Mouse (Mus musculus) limb, embryonic 10.5 days (tissue): Measurements from ENCODE around the gene Atg2b. TPM values are rescaled to one million over a fixed set of nuclear protein-coding genes. Genes with fewer than 3 reads are reported as not detected.

Source experiments
- DNase-seq: peaks from one replicate; pipeline ENCODE4 v3.0.0-alpha.2; 2017; ENCODE audit warnings: low spot score
- H3K27ac ChIP-seq: fragments of 300-500 bp; sonication (generic); 2 replicates; pipeline ENCODE4 v1.5.1; 2016; ENCODE audit warnings: mild to moderate bottlenecking
- H3K27me3 ChIP-seq: fragments of 300-500 bp; sonication (generic); 2 replicates; pipeline ENCODE4 v1.6.1; 2016; ENCODE audit warnings: low read depth, mild to moderate bottlenecking; ENCODE audit not compliant: poor library complexity, severe bottlenecking
- H3K36me3 ChIP-seq: fragments of 300-500 bp; sonication (generic); 2 replicates; pipeline ENCODE4 v1.6.1; 2016; ENCODE audit warnings: mild to moderate bottlenecking, moderate library complexity
- H3K4me1 ChIP-seq: fragments of 300-500 bp; sonication (generic); 2 replicates; pipeline ENCODE4 v1.6.1; 2016
- H3K4me3 ChIP-seq: fragments of 300-500 bp; sonication (generic); 2 replicates; pipeline ENCODE4 v1.5.1; 2016; ENCODE audit warnings: mild to moderate bottlenecking, moderate library complexity
- H3K9me3 ChIP-seq: fragments of 300-500 bp; sonication (generic); replicated peaks from 2 replicates; pipeline ENCODE4 v1.6.1; 2016; ENCODE audit warnings: mild to moderate bottlenecking
- WGBS: fragments of 180-500 bp; shearing (Covaris S2); methylation state at CpG from one replicate; pipeline ENCODE4 v1.1.7; 2016; 5-methylcytosine and 5-hydroxymethylcytosine counted together
- polyA plus RNA-seq: library from polyadenylated mRNA; unstranded; fragments of >200 nt; fragmentation: Nextera tagmentation; extraction: Ambion mirVana; gene quantifications from 2 replicates; pipeline ENCODE4 v1.2.1, GENCODE M21; 2016

The Atg2b gene
- polyA plus RNA-seq, 1 experiment from 2014 or later, result 14.0 TPM

DNA sequence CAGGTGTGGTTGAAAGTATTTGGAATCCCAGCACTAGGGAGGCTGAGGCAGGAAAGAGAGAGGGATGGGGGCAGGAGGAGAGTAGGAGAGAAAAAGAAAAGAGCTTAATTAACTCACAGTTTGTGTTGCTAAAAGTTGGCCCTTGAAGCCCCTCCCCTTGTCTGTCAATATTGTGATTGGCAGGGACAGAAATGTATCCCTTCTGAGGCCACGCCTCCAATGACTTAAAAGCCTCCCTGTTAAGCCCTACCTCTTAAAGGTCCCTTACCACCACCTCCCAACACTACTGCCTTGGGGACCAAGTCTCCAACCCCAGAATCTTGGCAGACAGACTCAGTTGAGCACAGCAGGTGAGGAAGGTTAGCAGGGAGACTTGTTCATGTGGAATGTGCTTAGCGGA, 112.4 kb downstream of the Atg2b start:
- no peaks in the 10 kb centered on the region for H3K36me3 ChIP-seq
- H3K27me3 ChIP-seq, result no peaks in the 10 kb centered on the region
- 87% methylated on average over 2 of the region's 2 CpGs for WGBS
- no peaks in the 10 kb centered on the region for H3K9me3 ChIP-seq
- no peak overlapping the region for H3K4me3 ChIP-seq
- no peaks in the 10 kb centered on the region for H3K4me1 ChIP-seq
- no peak overlapping the region for H3K27ac ChIP-seq
- DNase-seq, result no peak

DNA sequence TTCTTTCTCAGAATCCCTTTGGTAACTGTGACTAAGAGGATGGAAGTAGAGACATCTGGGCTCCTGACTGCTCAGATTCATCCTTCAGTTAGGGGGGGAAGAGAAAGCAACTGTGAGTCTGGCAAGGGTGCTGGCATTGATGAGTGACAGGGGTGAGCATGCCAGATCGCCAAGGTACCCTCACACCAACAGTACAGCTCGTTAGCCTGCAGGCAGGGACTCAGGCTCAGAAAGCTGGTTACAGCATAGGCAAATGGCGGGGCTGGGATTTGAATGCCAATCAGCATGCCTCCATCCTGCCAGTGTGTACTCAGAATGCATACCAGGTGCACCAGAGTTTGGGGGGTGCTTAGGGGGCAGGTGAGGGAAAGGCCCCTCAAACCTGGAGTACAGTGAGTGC, 113.1 kb downstream of the Atg2b start:
- no peak overlapping the region for H3K4me3 ChIP-seq
- 67% methylated on average over 3 of the region's 3 CpGs for WGBS
- H3K27me3 ChIP-seq, result no peaks in the 10 kb centered on the region
- no peak for DNase-seq
- no peaks in the 10 kb centered on the region for H3K9me3 ChIP-seq
- no peaks in the 10 kb centered on the region for H3K4me1 ChIP-seq
- no peak overlapping the region for H3K27ac ChIP-seq
- no peaks in the 10 kb centered on the region for H3K36me3 ChIP-seq

Other genes with a start within 250 kb of the Atg2b start
- gene D430019H16Rik, start 231.4 kb downstream of the Atg2b start, polyA plus RNA-seq, result 1.3 and 2.0 TPM in 2 replicates
- 0.36 and 0.93 TPM in 2 replicates for gene Bdkrb2, start 122.0 kb downstream of the Atg2b start, polyA plus RNA-seq
- gene Bdkrb1, start 82.1 kb downstream of the Atg2b start, polyA plus RNA-seq, result not detected in 2 replicates
- gene Gskip, start 382 bp downstream of the Atg2b start, polyA plus RNA-seq, result 36.8 and 41.2 TPM in 2 replicates
- 0.05 and 0.09 TPM in 2 replicates for gene Ak7, start 20.8 kb upstream of the Atg2b start, polyA plus RNA-seq
- 281 and 297 TPM in 2 replicates for gene Papola, start 99.5 kb upstream of the Atg2b start, polyA plus RNA-seq